Mouse (Mus musculus): ENCODE measurements around the gene Gm12216.
"Not testable (repeated sequence)": the region's sequence is repeated elsewhere in the genome, so short reads cannot be mapped to it uniquely, and the experiment has no call there.

Gm12216 gene

GRCm38 (mm10) chr11:53768422-53769184, 90.5 kb downstream of the Gm12216 start:
- no peak for DNase-seq

GRCm38 (mm10) chr11:53764581-53764980, 94.5 kb downstream of the Gm12216 start:
- no peak for DNase-seq

DNA sequence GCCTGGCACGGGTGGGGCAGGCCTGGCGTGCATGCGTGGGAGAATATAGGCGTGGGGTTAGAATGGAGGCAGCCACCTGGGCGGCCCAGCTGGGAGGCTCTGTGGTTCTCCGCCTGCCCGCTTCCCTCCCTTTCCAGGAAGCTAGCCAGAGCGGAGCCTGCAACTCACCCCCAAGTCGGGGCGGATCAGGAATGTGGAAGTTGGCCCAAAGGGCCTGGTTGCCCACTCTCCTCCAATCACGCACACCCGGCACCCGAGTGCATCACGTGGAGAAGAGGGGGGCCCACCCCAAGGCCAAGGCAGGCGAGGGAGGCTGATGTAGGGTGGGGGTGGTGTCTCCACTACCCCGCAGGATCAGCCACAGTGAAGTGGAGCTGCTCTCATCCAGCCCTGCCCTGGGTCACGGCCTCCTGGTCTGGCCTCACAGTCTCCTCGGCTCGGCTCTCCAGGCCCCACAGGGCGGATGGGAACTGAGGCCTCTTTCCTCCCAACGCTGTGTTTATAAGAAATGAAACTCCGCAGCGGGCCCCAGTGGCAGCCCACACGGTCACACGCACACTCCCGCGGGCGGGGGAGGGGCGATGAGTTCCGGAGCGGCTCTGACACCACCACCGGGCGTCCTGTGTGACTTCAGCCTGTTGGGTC, 95.4 kb downstream of the Gm12216 start:
- DNase-seq, result peak; percentile 92

DNA sequence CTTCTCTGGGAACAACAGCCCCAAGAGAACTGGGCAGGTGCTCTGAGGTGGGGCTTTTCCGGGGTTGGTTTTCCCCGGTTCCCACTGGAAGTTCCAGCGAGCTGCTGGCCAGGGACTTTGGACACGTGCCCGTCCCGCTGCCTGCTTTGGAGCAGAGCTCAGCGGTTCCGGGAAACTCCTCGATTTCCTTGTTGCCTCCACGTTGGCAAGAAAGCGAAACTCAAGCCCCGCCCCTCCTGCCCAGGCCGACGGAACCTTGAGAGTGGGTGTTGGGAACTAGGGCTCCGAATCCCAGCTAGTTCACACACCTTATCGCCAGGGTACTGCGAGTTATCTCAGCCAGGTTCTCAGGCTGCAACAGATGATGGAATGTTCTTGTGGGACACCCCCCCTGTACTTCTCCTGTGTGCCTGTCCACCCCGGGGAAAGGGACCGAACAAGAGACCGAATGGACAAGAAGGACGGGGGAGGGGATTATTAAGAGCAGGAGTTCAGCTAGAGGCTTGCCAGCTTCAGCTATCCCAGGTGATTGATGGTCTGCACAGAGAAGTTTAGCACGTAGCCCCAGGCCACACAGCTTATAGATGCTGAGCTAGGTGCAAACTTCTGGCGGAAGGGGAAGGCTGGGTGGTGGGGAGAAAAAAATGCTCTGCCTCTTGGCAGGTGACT, 96.1 kb downstream of the Gm12216 start:
- peak; percentile 94 for DNase-seq

GRCm38 (mm10) chr11:53762426-53762825, 96.6 kb downstream of the Gm12216 start:
- DNase-seq, result no peak

GRCm38 (mm10) chr11:53761822-53762221, 97.2 kb downstream of the Gm12216 start:
- DNase-seq, result peak; percentile 95

DNA sequence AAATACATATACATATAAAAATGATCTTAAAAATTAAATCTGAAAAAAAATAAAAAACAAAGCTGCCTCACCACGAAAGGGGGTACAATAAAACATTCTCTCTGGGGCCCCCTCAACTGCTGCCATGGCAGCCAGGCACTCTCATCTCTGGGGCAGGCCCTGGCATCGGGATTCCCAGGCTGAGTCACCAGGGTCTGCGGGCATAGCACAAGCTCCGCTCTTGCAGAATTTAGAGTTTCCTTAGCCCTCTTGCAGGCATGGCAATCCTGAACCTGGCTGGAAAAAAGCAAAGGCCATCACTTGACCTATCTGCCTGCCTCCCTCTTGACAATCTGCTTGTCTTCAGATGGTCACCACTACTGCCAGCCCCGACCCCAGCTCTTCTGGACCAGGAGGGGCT, 97.8 kb downstream of the Gm12216 start:
- DNase-seq, result no peak

DNA sequence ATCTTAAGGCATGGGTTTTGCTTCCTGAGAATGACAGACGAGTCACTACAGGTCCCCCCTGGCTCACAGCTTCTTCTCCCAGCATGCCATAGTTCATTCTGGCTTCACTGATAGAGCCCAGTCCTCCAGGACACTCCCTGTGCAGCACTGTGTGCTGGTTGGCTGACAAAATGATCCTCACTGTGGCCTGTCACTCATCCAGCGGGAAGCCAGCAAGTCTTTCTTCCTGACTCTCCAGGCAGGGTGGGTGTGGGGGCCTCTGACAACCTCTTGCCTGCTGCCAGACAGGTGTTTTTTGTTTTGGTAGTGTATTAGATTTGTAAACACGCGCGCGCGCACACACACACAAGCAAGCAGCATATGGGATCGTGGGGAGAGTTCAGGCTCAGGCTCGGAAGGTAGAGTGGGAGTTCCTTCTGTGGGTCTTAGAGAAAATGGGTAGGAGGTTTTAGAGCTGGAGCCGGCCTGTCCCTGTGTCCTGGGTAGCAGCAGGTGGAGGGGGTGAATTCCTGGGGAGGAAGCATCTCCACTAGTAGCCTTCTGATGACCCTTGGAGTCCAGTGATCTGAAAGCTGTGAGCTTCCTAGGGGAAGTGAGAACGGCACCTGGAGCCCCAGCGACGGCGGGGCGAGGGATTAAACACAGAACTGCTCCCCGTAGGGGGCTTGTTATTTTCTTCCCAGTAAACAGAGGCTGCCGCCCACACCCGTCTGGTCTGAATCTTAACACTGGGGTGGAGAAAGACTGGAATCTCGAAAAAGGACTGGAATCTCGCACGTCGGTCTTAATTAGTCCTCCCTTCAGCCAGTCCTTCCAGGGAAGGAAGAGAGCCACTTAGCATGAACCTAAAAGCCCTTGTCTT, 99.3 kb downstream of the Gm12216 start:
- DNase-seq, result no peak

DNA sequence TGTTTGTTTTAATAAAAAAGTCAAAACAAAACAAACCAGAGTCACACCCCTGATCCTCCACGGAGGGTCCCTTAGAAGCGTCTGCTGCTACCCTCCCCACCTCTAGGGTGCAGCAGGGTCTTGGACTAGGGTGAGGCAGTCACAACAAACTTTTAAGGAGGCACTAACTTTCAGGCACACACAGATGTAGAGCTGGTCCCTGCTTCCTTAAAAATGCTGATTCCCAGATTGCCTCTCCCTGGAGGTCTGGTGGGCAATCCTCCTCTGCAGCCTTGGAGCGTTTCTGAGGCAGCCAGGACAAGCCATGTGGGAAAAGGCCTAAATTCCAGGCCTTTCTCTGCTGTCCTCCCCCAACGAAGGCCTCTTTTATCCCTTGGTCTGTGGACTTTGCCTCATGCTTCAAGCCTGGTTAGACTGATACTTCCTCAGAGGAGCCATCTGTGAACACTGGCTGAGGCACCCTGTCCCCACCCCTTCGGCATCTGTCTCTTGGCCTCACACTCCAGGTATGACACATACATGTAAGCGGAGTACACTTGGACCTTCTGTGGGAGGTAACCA, 100.2 kb downstream of the Gm12216 start:
- DNase-seq, result peak; percentile 51

DNA sequence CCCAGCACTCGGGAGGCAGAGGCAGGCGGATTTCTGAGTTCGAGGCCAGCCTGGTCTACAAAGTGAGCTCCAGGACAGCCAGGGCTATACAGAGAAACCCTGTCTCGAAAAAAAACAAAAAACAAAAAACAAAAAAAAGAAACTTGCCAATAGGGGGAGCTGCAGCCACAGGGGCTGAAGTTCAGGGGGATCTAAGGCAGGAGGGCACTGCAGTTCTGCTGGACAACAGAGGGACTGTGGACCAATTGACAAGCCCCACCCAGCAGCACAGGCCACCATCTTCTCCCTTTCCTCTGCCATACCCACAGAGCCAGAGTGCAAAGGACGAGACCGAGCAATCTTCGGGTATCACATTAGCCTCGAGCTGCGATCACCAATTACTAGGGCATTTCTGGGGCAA, 101.0 kb downstream of the Gm12216 start:
- DNase-seq, result not testable (repeated sequence)

- no peak for DNase-seq
Measured at GRCm38 (mm10) chr11:53757612-53758011, 101.4 kb downstream of the Gm12216 start.

- DNase-seq, result no peak
Measured at GRCm38 (mm10) chr11:53755011-53755595, 104.0 kb downstream of the Gm12216 start.

DNA sequence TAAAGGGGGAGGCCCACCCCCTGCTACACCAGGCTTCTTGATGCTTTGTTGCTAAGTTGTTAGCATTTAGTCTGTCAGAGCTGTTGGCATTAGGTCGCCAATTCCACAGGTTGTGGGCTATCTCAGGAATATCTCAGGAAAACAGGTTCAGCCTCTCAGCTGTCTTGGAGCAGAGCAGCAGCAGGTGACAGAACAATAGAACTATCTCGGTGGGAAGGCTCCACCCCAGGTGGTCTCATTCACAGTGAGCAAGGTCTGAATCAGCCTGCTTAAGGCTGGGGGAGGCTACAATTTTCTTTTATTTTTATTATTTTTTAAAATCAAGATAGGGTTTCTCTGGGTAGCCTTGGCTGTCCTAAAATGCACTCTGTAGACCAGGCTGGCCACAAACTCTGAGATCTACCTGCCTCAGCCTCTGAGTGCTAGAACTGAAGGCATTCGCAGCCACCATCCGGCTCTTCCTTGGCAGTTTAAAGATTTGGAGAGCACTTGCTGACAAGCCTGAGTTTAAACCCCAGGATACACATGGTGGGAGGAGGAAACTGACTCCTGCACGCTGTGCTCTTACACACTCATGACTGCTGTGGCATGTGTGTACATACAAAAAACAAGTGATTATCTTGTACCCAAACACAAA, 109.2 kb downstream of the Gm12216 start:
- no peak for DNase-seq

DNA sequence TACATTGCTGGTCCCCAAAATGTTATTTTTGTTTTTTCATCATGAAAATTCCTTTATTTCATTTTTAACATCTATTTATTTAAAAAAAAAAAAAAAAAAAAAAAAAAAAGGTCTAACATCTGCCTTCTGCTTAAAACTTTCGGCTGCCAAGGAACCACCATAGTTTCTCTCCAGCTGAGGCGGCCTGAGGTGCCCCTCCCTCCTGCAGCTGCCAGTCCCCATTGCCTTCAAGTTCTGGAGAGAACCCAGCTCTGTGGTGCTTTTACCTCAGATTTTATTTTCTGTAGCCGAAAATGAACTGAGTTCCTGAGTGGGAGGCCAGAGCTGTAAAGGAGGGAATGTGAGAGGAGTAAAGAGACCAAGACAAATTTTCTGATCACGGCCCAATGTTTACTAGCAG, 109.8 kb downstream of the Gm12216 start:
- DNase-seq, result no peak

GRCm38 (mm10) chr11:53748614-53749013, 110.4 kb downstream of the Gm12216 start:
- DNase-seq, result no peak

- DNase-seq, result no peak
Measured at GRCm38 (mm10) chr11:53747985-53748384, 111.1 kb downstream of the Gm12216 start.

DNA sequence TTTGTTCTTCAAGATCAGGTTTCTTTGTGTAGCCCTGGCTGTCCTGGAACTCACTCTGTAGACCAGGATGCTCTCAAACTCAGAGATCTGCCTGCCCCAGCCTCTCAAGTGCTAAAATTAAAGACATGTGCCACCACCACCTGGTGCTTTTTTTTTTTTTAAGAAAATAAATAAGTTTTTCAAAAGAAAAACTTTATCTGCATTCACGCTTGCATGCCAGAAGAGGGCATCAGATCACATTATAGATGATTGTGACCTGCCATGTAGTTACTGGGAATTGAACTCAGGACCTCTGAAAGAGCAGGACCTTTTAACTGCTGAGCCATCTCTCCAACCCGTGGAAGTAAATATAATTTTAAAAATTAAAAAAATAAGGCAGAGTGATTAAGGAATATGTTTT, 113.8 kb downstream of the Gm12216 start:
- no peak for DNase-seq

- DNase-seq, result no peak
Measured at GRCm38 (mm10) chr11:53742353-53742752, 116.7 kb downstream of the Gm12216 start.

DNA sequence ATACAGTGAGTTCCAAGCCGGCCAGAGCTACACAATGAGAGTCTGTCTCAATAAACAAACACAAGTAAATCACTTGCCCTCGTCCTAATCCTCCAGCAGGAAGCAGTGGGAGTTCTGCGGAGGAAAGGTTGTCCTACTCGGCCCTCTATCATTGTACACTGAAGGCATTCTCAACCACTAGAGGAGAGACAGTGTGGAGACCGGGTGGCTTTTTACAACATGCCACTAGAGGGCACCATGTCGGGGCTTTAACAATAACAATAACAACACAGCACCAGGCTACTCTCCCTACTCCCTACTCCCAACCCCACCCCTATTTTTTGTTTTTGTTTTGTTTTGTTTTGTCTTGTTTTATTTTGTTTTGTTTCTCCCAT, 121.5 kb downstream of the Gm12216 start:
- DNase-seq, result peak; percentile 53

- DNase-seq, result peak; percentile 72
Measured at GRCm38 (mm10) chr11:53736771-53737572, 122.1 kb downstream of the Gm12216 start.

- peak; percentile 43 for DNase-seq
Measured at GRCm38 (mm10) chr11:53735682-53736245, 123.3 kb downstream of the Gm12216 start.
